Mouse (Mus musculus): ENCODE data around the gene Nfatc2ip. TPM values are rescaled to one million over a fixed set of nuclear protein-coding genes. Genes with fewer than 3 reads are reported as not detected.
"Not testable (repeated sequence)": the region's sequence is repeated elsewhere in the genome, so short reads cannot be mapped to it uniquely, and the experiment has no call there.

Nfatc2ip gene
- total RNA-seq, 2 experiments from 2014 or later, result 9.3 to 10.8 TPM

GRCm38 (mm10) chr7:126411061-126411460 is 14.5 kb upstream of the Nfatc2ip start:
- DNase-seq (ENCODE audit: low spot score in 2 of 2), result no peak

- DNase-seq (ENCODE audit: low spot score in 2 of 2), result no peak
These were observed 12.1 kb upstream of the Nfatc2ip start for GRCm38 (mm10) chr7:126408686-126409085.

GRCm38 (mm10) chr7:126402518-126402917 is 6.0 kb upstream of the Nfatc2ip start:
- not testable (repeated sequence) for DNase-seq (ENCODE audit: low spot score in 2 of 2)

GRCm38 (mm10) chr7:126399548-126399947 is 3.0 kb upstream of the Nfatc2ip start:
- peak; percentile 83 to 85 for DNase-seq (ENCODE audit: low spot score in 2 of 2)

- DNase-seq (ENCODE audit: low spot score in 2 of 2), result no peak
These were observed 1.3 kb upstream of the Nfatc2ip start for GRCm38 (mm10) chr7:126397822-126398221.

GRCm38 (mm10) chr7:126397221-126397620 is 684 bp upstream of the Nfatc2ip start:
- DNase-seq (ENCODE audit: low spot score in 2 of 2), result no peak

- DNase-seq (ENCODE audit: low spot score in 2 of 2), result not testable (repeated sequence)
These were observed 4.3 kb downstream of the Nfatc2ip start for GRCm38 (mm10) chr7:126392086-126392884.

- no peak for DNase-seq (ENCODE audit: low spot score in 2 of 2)
These were observed 8.4 kb downstream of the Nfatc2ip start for GRCm38 (mm10) chr7:126388185-126388584.

GRCm38 (mm10) chr7:126383565-126383964 is 13.0 kb downstream of the Nfatc2ip start:
- no peak for DNase-seq (ENCODE audit: low spot score in 2 of 2)

GRCm38 (mm10) chr7:126377278-126378158 is 19.0 kb downstream of the Nfatc2ip start, which contains the start of gene Spns1:
Spns1 (minus strand) TSS chr7:126377450.
- peak; percentile 96 to 97 for DNase-seq (ENCODE audit: low spot score in 2 of 2)

GRCm38 (mm10) chr7:126376903-126377277 is 19.6 kb downstream of the Nfatc2ip start:
- DNase-seq (ENCODE audit: low spot score in 2 of 2), result no peak

- no peak for DNase-seq (ENCODE audit: low spot score in 2 of 2)
These were observed 21.5 kb downstream of the Nfatc2ip start for GRCm38 (mm10) chr7:126375012-126375411.

GRCm38 (mm10) chr7:126374526-126374925 is 22.0 kb downstream of the Nfatc2ip start:
- no peak for DNase-seq (ENCODE audit: low spot score in 2 of 2)

- DNase-seq (ENCODE audit: low spot score in 2 of 2), result no peak
These were observed 23.5 kb downstream of the Nfatc2ip start for GRCm38 (mm10) chr7:126373007-126373406.

- DNase-seq (ENCODE audit: low spot score in 2 of 2), result no peak
These were observed 27.1 kb downstream of the Nfatc2ip start, which contains the start of gene Lat for GRCm38 (mm10) chr7:126369393-126369792. Lat (minus strand) TSS chr7:126369570.

- DNase-seq (ENCODE audit: low spot score in 2 of 2), result no peak
These were observed 28.2 kb downstream of the Nfatc2ip start for GRCm38 (mm10) chr7:126368367-126368766.

- DNase-seq (ENCODE audit: low spot score in 2 of 2), result no peak
These were observed 28.9 kb downstream of the Nfatc2ip start for GRCm38 (mm10) chr7:126367636-126368035.

GRCm38 (mm10) chr7:126363038-126363437 is 33.5 kb downstream of the Nfatc2ip start:
- DNase-seq (ENCODE audit: low spot score in 2 of 2), result no peak

GRCm38 (mm10) chr7:126359049-126359448 is 37.5 kb downstream of the Nfatc2ip start:
- DNase-seq (ENCODE audit: low spot score in 2 of 2), result no peak

GRCm38 (mm10) chr7:126358413-126358812 is 38.1 kb downstream of the Nfatc2ip start:
- no peak for DNase-seq (ENCODE audit: low spot score in 2 of 2)

GRCm38 (mm10) chr7:126357838-126358237 is 38.7 kb downstream of the Nfatc2ip start:
- no peak for DNase-seq (ENCODE audit: low spot score in 2 of 2)

All from layer of hippocampus, postnatal 10 days (tissue).